Mouse (Mus musculus) right cerebral cortex, adult 2 months (tissue): ENCODE measurements at regions not wholly inside any gene's neighbourhood (a gene's known extent, or its start where the extent isn't known, plus 50 kb on each side); places are given as distances from the start of the nearest gene placed in this dataset.

ENCODE experiments used
- DNase-seq, 2 experiments: peaks; one replicate each; pipeline ENCODE4 v3.0.0; 2021 to 2022; ENCODE audit warnings: low spot score in 2 of 2

- DNase-seq = peak; percentile 5 to 18
Measured at GRCm38 (mm10) chrX:150709416-150709815, 52.0 kb upstream of the Tro start.
